Mouse (Mus musculus) MEL (cell line): ENCODE measurements around the gene Cdk5. TPM values are rescaled to one million over a fixed set of nuclear protein-coding genes. Genes with fewer than 3 reads are reported as not detected.

Experiments
- DNase-seq: peaks from one replicate; pipeline ENCODE4 v3.0.0; 2011; ENCODE audit warnings: low read depth, low spot score
- H3K27ac ChIP-seq: 2 replicates; pipeline ENCODE4 v1.5.1; 2012; ENCODE audit warnings: low read depth, mild to moderate bottlenecking, control low read depth, low read length, moderate library complexity; ENCODE audit not compliant: control insufficient read depth
- H3K27me3 ChIP-seq, 2 experiments: fragments of 150-350 bp in 1 of 2; sonication (generic) in 1 of 2; 2 replicates each; pipeline ENCODE4 v1.6.1; 2012; ENCODE audit warnings: low read length in 2 of 2, mild to moderate bottlenecking in 2 of 2, improper control_type of control experiment in 1 of 2, moderate library complexity in 1 of 2; ENCODE audit not compliant: insufficient read depth in 2 of 2, control insufficient read depth in 1 of 2
- H3K36me3 ChIP-seq, 2 experiments: 2 replicates each; pipeline ENCODE4 v1.6.1; 2012 to 2014; ENCODE audit warnings: low read length in 2 of 2, improper control_type of control experiment in 1 of 2, inconsistent platforms in 1 of 2, mild to moderate bottlenecking in 1 of 2; ENCODE audit not compliant: insufficient read depth in 2 of 2, control insufficient read depth in 1 of 2
- H3K4me1 ChIP-seq, 2 experiments: fragments of 150-350 bp in 1 of 2; sonication (generic) in 1 of 2; 2 replicates each; pipeline ENCODE4 v1.6.1; 2012; ENCODE audit warnings: low read length in 2 of 2, improper control_type of control experiment in 1 of 2, mild to moderate bottlenecking in 1 of 2; ENCODE audit not compliant: insufficient read depth in 2 of 2, control insufficient read depth in 1 of 2
- H3K4me3 ChIP-seq, 2 experiments: fragments of 150-350 bp in 1 of 2; sonication (generic) in 1 of 2; 2 replicates each; pipeline ENCODE4 v1.5.1; 2012; ENCODE audit warnings: low read depth in 2 of 2, low read length in 2 of 2, mild to moderate bottlenecking in 2 of 2, moderate library complexity in 2 of 2, control low read depth in 1 of 2, improper control_type of control experiment in 1 of 2; ENCODE audit not compliant: control insufficient read depth in 1 of 2, insufficient read depth in 1 of 2
- H3K79me2 ChIP-seq: 2 replicates; pipeline ENCODE4 v1.6.1; 2012; ENCODE audit warnings: mild to moderate bottlenecking, low read length, moderate library complexity; ENCODE audit not compliant: control insufficient read depth, poor library complexity, insufficient read depth
- H3K9ac ChIP-seq: 2 replicates; pipeline ENCODE4 v1.6.1; 2012; ENCODE audit warnings: low read depth, mild to moderate bottlenecking, control low read depth, low read length, moderate library complexity; ENCODE audit not compliant: control insufficient read depth, poor library complexity, severe bottlenecking
- H3K9me3 ChIP-seq: fragments of 150-350 bp; sonication (generic); replicated peaks from 2 replicates; pipeline ENCODE4 v1.6.1; 2012; ENCODE audit warnings: mild to moderate bottlenecking, low read length, improper control_type of control experiment, moderate library complexity; ENCODE audit not compliant: insufficient read depth
- BHLHE40 ChIP-seq: IDR thresholded peaks from 2 replicates; pipeline ENCODE4 v1.6.1; 2012; ENCODE audit warnings: low read depth, mild to moderate bottlenecking, inconsistent platforms, low read length, improper control_type of control experiment, borderline replicate concordance
- CHD2 ChIP-seq: IDR thresholded peaks from 2 replicates; pipeline ENCODE4 v1.6.1; 2011; ENCODE audit warnings: low read length, improper control_type of control experiment
- CTCF ChIP-seq, 3 experiments: IDR thresholded peaks in 2 of 3; conservative IDR thresholded peaks in 1 of 3; 2 replicates each; pipeline ENCODE4 v1.5.1; 2011 to 2012; ENCODE audit warnings: low read length in 3 of 3, low read depth in 2 of 3, mild to moderate bottlenecking in 2 of 3, improper control_type of control experiment in 1 of 3, inconsistent platforms in 1 of 3, mixed read lengths in 1 of 3, moderate library complexity in 1 of 3; ENCODE audit not compliant: control insufficient read depth in 1 of 3, insufficient read depth in 1 of 3, poor library complexity in 1 of 3, severe bottlenecking in 1 of 3
- ELF1 ChIP-seq: IDR thresholded peaks from 2 replicates; pipeline ENCODE4 v1.6.1; 2014; ENCODE audit warnings: low read depth, mild to moderate bottlenecking, inconsistent platforms, low read length, improper control_type of control experiment, moderate library complexity
- EP300 ChIP-seq, 2 experiments: IDR thresholded peaks; 2 replicates each; pipeline ENCODE4 v1.6.1; 2011; ENCODE audit warnings: improper control_type of control experiment in 2 of 2, low read length in 2 of 2, low read depth in 1 of 2, mild to moderate bottlenecking in 1 of 2
- ETS1 ChIP-seq: IDR thresholded peaks from 2 replicates; pipeline ENCODE4 v1.6.1; 2012; ENCODE audit warnings: low read depth, mild to moderate bottlenecking, inconsistent platforms, low read length, improper control_type of control experiment, moderate library complexity
- GABPA ChIP-seq: IDR thresholded peaks from 2 replicates; pipeline ENCODE4 v1.6.1; 2012; ENCODE audit warnings: low read depth, mild to moderate bottlenecking, inconsistent platforms, low read length, improper control_type of control experiment, moderate library complexity
- KAT2A ChIP-seq: conservative IDR thresholded peaks from 2 replicates; pipeline ENCODE4 v1.6.1; 2012; ENCODE audit warnings: low read depth, low read length, improper control_type of control experiment, inconsistent platforms
- MAFK ChIP-seq: IDR thresholded peaks from 2 replicates; pipeline ENCODE4 v1.6.1; 2011; ENCODE audit warnings: low read depth, mild to moderate bottlenecking, low read length, improper control_type of control experiment, borderline replicate concordance
- MXI1 ChIP-seq: IDR thresholded peaks from 2 replicates; pipeline ENCODE4 v1.6.1; 2011; ENCODE audit warnings: mild to moderate bottlenecking, low read depth, low read length, improper control_type of control experiment
- POLR2A ChIP-seq, 2 experiments: IDR thresholded peaks; 2 replicates each; pipeline ENCODE4 v1.6.1; 2011 to 2012; ENCODE audit warnings: low read length in 2 of 2, mild to moderate bottlenecking in 2 of 2, control low read depth in 1 of 2, improper control_type of control experiment in 1 of 2, low read depth in 1 of 2, moderate library complexity in 1 of 2; ENCODE audit not compliant: control insufficient read depth in 1 of 2, insufficient read depth in 1 of 2, poor library complexity in 1 of 2
- RAD21 ChIP-seq: IDR thresholded peaks from 2 replicates; pipeline ENCODE4 v1.6.1; 2011; ENCODE audit warnings: mild to moderate bottlenecking, low read depth, low read length, improper control_type of control experiment
- RCOR1 ChIP-seq: IDR thresholded peaks from 2 replicates; pipeline ENCODE4 v1.6.1; 2012; ENCODE audit warnings: low read depth, mild to moderate bottlenecking, inconsistent platforms, low read length, improper control_type of control experiment
- SIN3A ChIP-seq: IDR thresholded peaks from 2 replicates; pipeline ENCODE4 v1.6.1; 2012; ENCODE audit warnings: low read length, improper control_type of control experiment, inconsistent platforms
- SMC3 ChIP-seq: IDR thresholded peaks from 2 replicates; pipeline ENCODE4 v1.6.1; 2011; ENCODE audit warnings: low read depth, low read length, improper control_type of control experiment
- TBP ChIP-seq: IDR thresholded peaks from 2 replicates; pipeline ENCODE4 v1.8.0; 2011; ENCODE audit warnings: low read depth, low read length, improper control_type of control experiment
- TCF12 ChIP-seq: IDR thresholded peaks from 2 replicates; pipeline ENCODE4 v1.6.1; 2014; ENCODE audit warnings: low read depth, mild to moderate bottlenecking, inconsistent platforms, low read length, improper control_type of control experiment, moderate library complexity
- USF2 ChIP-seq, 2 experiments: IDR thresholded peaks; 2 replicates each; pipeline ENCODE4 v1.6.1; 2011 to 2012; ENCODE audit warnings: improper control_type of control experiment in 2 of 2, low read length in 2 of 2, borderline replicate concordance in 1 of 2, inconsistent platforms in 1 of 2, low read depth in 1 of 2, mild to moderate bottlenecking in 1 of 2; ENCODE audit not compliant: insufficient read depth in 1 of 2
- ZC3H11A ChIP-seq: IDR thresholded peaks from 2 replicates; pipeline ENCODE4 v1.6.1; 2012; ENCODE audit warnings: low read depth, mild to moderate bottlenecking, inconsistent platforms, low read length, improper control_type of control experiment
- polyA plus RNA-seq, 2 experiments: library from polyadenylated mRNA; stranded (reverse) in 1 of 2; unstranded in 1 of 2; fragments of >175 nt in 1 of 2; fragments of >200 nt in 1 of 2; gene quantifications; 2 replicates each; pipeline versions ENCODE4 v1.2.1 to v1.2.4; 2012; ENCODE audit warnings: low replicate concordance in 2 of 2, low read depth in 1 of 2; ENCODE audit not compliant: insufficient read length in 2 of 2, insufficient read depth in 1 of 2, missing spikeins in 1 of 2
- total RNA-seq: library from RNA; depleted of rRNA; stranded (reverse); fragments of 300-350 nt; gene quantifications from 2 replicates; pipeline ENCODE4 v1.2.3, GENCODE M21; 2012

Cdk5 gene
- total and polyA plus RNA-seq, 3 experiments: 24.8 to 82.6 TPM; not detected in 1

GRCm38 (mm10) chr5:24416222-24416736 lies 7.1 kb downstream of the Cdk5 start (continued):
- TF ChIP-seq KAT2A (no peak), CHD2 (no peak)
- TF ChIP-seq, all 39 proteins: peak for 8

GRCm38 (mm10) chr5:24413938-24414337 lies 9.4 kb downstream of the Cdk5 start:
- DNase-seq: no peak
- H3K4me1 ChIP-seq: peaks cover 0 to 3% of the 10 kb centered on the region in 2 experiments; a peak in 1 of 4 replicates
- no peak overlapping the region for H3K27ac ChIP-seq
- TF ChIP-seq EP300 (IDR thresholded peaks at IDR 0.05; ENCODE audit: low read depth in 1 of 2, low read length in 2 of 2): no peak
- TF ChIP-seq GABPA: no peak
- TF ChIP-seq CTCF (IDR thresholded peaks at IDR 0.05 in 2 of 3, conservative IDR thresholded peaks at IDR 0.05 in 1 of 3; ENCODE audit: control insufficient read depth in 1 of 3, insufficient read depth in 1 of 3, low read depth in 2 of 3, low read length in 3 of 3, poor library complexity in 1 of 3, severe bottlenecking in 1 of 3): no peak
- TF ChIP-seq BHLHE40: no peak
- TF ChIP-seq USF2 (IDR thresholded peaks at IDR 0.05; ENCODE audit: borderline replicate concordance in 1 of 2, insufficient read depth in 1 of 2, low read depth in 1 of 2, low read length in 2 of 2): no peak
- TF ChIP-seq ELF1: no peak
- TF ChIP-seq MXI1: no peak
- no peak for TF ChIP-seq TCF12
- no peak for TF ChIP-seq POLR2A (IDR thresholded peaks at IDR 0.05; ENCODE audit: control insufficient read depth in 1 of 2, insufficient read depth in 1 of 2, low read depth in 1 of 2, low read length in 2 of 2, poor library complexity in 1 of 2)
- TF ChIP-seq RAD21: no peak
- no peak for TF ChIP-seq TBP
- no peak for TF ChIP-seq RCOR1
- TF ChIP-seq SIN3A: no peak
- no peak for TF ChIP-seq SMC3
- no peak for TF ChIP-seq ETS1
- no peak for TF ChIP-seq MAFK
- no peak for TF ChIP-seq ZC3H11A
- H3K9me3 ChIP-seq: no peaks in the 10 kb centered on the region
- H3K36me3 ChIP-seq: no peaks in the 10 kb centered on the region
- H3K79me2 ChIP-seq: no peaks in the 10 kb centered on the region
- no peak overlapping the region for H3K4me3 ChIP-seq
- H3K27me3 ChIP-seq: no peaks in the 10 kb centered on the region
- no peak overlapping the region for H3K9ac ChIP-seq
